Mouse (Mus musculus): ENCODE results near the gene Per1.

GRCm38 (mm10) chr11:69092386-69092751 lies 2.6 kb upstream of the Per1 start:
- peak; percentile 84 for TF ChIP-seq CTCF (IDR thresholded peaks at IDR 0.05; ENCODE audit: extremely low read depth, insufficient read length, insufficient replicate concordance, low read depth, low read length)
- no peak for TF ChIP-seq POLR2A (IDR thresholded peaks at IDR 0.05; ENCODE audit: low read depth, low read length)

All from small intestine, adult 2 months (tissue).